Mouse (Mus musculus) liver, embryonic 16.5 days (tissue): ENCODE measurements around the gene Nfib. TPM values are rescaled to one million over a fixed set of nuclear protein-coding genes. Genes with fewer than 3 reads are reported as not detected.

Experiments
- ATAC-seq: fragments of 200-750 bp; cut with Nextera tagmentation; 2 replicates; pipeline ENCODE4 v1.8.0; 2017; ENCODE audit warnings: low read depth, mild to moderate bottlenecking, moderate number of reproducible peaks, moderate library complexity
- H3K27ac ChIP-seq: fragments of 300-500 bp; sonication (generic); 2 replicates; pipeline ENCODE4 v1.5.1; 2014; ENCODE audit warnings: mild to moderate bottlenecking, low read length
- H3K27me3 ChIP-seq: fragments of 300-500 bp; sonication (generic); 2 replicates; pipeline ENCODE4 v1.6.1; 2014; ENCODE audit warnings: low read depth, low read length, mixed read lengths; ENCODE audit not compliant: control insufficient read depth, insufficient read depth
- H3K36me3 ChIP-seq: fragments of 300-500 bp; sonication (generic); 2 replicates; pipeline ENCODE4 v1.6.1; 2014; ENCODE audit warnings: mild to moderate bottlenecking; ENCODE audit not compliant: control insufficient read depth, insufficient read depth
- H3K4me1 ChIP-seq: fragments of 300-500 bp; sonication (generic); 2 replicates; pipeline ENCODE4 v1.6.1; 2014; ENCODE audit warnings: low read depth, low read length, mixed read lengths; ENCODE audit not compliant: control insufficient read depth
- H3K4me2 ChIP-seq: fragments of 300-500 bp; sonication (generic); 2 replicates; pipeline ENCODE4 v1.6.1; 2014; ENCODE audit warnings: low read depth, low read length, mixed read lengths
- H3K4me3 ChIP-seq: fragments of 300-500 bp; sonication (generic); 2 replicates; pipeline ENCODE4 v1.5.1; 2014; ENCODE audit warnings: low read depth, mild to moderate bottlenecking, low read length
- H3K9ac ChIP-seq: fragments of 300-500 bp; sonication (generic); 2 replicates; pipeline ENCODE4 v1.6.1; 2014; ENCODE audit warnings: low read depth, low read length
- H3K9me3 ChIP-seq: fragments of 300-500 bp; sonication (generic); replicated peaks from 2 replicates; pipeline ENCODE4 v1.6.1; 2016; ENCODE audit warnings: low read length; ENCODE audit not compliant: control insufficient read depth
- WGBS: fragments of 180-500 bp; shearing (Covaris S2); extraction: QIAGEN DNeasy Blood & Tissue Kit; methylation state at CpG from one replicate; pipeline ENCODE4 v1.1.7; 2014; ENCODE audit not compliant: insufficient replicate concordance; 5-methylcytosine and 5-hydroxymethylcytosine counted together
- polyA plus RNA-seq: library from polyadenylated mRNA; unstranded; fragments of >200 nt; fragmentation: Nextera tagmentation; extraction: Ambion mirVana; gene quantifications from 2 replicates; pipeline ENCODE4 v1.2.1, GENCODE M21; 2015

Gene Nfib
- polyA plus RNA-seq, 1 experiment from 2014 or later = 5.4 TPM

- Histone ChIP-seq H3K27ac (no peak overlapping the region), H3K4me3 (no peak overlapping the region), H3K4me2 (no peak overlapping the region), H3K9ac (no peak overlapping the region), H3K9me3 (no peaks in the 10 kb centered on the region), H3K36me3 (no peaks in the 10 kb centered on the region), H3K4me1 (peaks cover 4% of the 10 kb centered on the region; the same call in 1 of the 2 replicates), H3K27me3 (no peaks in the 10 kb centered on the region)
- ATAC-seq = no peak; the same call in 1 of the 2 replicates
- WGBS = 40% methylated on average over 2 of the region's 2 CpGs
These were observed 227.8 kb downstream of the Nfib start for GRCm38 (mm10) chr4:82477742-82478141.

GRCm38 (mm10) chr4:82476411-82476810 lies 229.1 kb downstream of the Nfib start:
- no peak overlapping the region for H3K27ac ChIP-seq
- H3K4me1 ChIP-seq = peaks cover 4% of the 10 kb centered on the region; the same call in 1 of the 2 replicates
- H3K4me3 ChIP-seq = no peak overlapping the region
- peak; percentile 60 for ATAC-seq
- H3K36me3 ChIP-seq = no peaks in the 10 kb centered on the region
- 33% methylated on average over 2 of the region's 2 CpGs for WGBS
- no peak overlapping the region for H3K4me2 ChIP-seq
- H3K9me3 ChIP-seq = no peaks in the 10 kb centered on the region
- no peak overlapping the region for H3K9ac ChIP-seq
- no peaks in the 10 kb centered on the region for H3K27me3 ChIP-seq

GRCm38 (mm10) chr4:82474334-82474733 lies 231.2 kb downstream of the Nfib start:
- ATAC-seq = no peak
- no peak overlapping the region for H3K9ac ChIP-seq
- no peaks in the 10 kb centered on the region for H3K9me3 ChIP-seq
- H3K27me3 ChIP-seq = no peaks in the 10 kb centered on the region
- 64% methylated on average over 5 of the region's 5 CpGs for WGBS
- H3K27ac ChIP-seq = no peak overlapping the region
- H3K4me2 ChIP-seq = no peak overlapping the region
- peaks cover 4% of the 10 kb centered on the region; the same call in 1 of the 2 replicates for H3K4me1 ChIP-seq
- no peak overlapping the region for H3K4me3 ChIP-seq
- H3K36me3 ChIP-seq = no peaks in the 10 kb centered on the region

- H3K4me2 ChIP-seq = no peak overlapping the region
- H3K9ac ChIP-seq = no peak overlapping the region
- no peaks in the 10 kb centered on the region for H3K9me3 ChIP-seq
- peaks cover 4% of the 10 kb centered on the region; the same call in 1 of the 2 replicates for H3K4me1 ChIP-seq
- H3K27me3 ChIP-seq = no peaks in the 10 kb centered on the region
- H3K36me3 ChIP-seq = no peaks in the 10 kb centered on the region
- H3K4me3 ChIP-seq = no peak overlapping the region
- ATAC-seq = no peak
- WGBS = 43% methylated on average over 3 of the region's 3 CpGs
- H3K27ac ChIP-seq = no peak overlapping the region
These were observed 234.6 kb downstream of the Nfib start for GRCm38 (mm10) chr4:82470938-82471320.

GRCm38 (mm10) chr4:82470212-82470937 lies 235.2 kb downstream of the Nfib start:
- no peaks in the 10 kb centered on the region for H3K36me3 ChIP-seq
- H3K27me3 ChIP-seq = no peaks in the 10 kb centered on the region
- WGBS = 68% methylated on average over 5 of the region's 5 CpGs
- H3K4me1 ChIP-seq = no peaks in the 10 kb centered on the region; the same call in 1 of the 2 replicates
- no peak overlapping the region for H3K27ac ChIP-seq
- ATAC-seq = no peak
- no peak overlapping the region for H3K9ac ChIP-seq
- H3K4me3 ChIP-seq = no peak overlapping the region
- H3K4me2 ChIP-seq = no peak overlapping the region
- H3K9me3 ChIP-seq = no peaks in the 10 kb centered on the region

GRCm38 (mm10) chr4:82468944-82469343 lies 236.6 kb downstream of the Nfib start:
- peaks cover 2% of the 10 kb centered on the region for H3K4me1 ChIP-seq
- no peaks in the 10 kb centered on the region for H3K9me3 ChIP-seq
- no peak overlapping the region for H3K27ac ChIP-seq
- 49% methylated on average over 3 of the region's 3 CpGs for WGBS
- no peak for ATAC-seq
- H3K4me2 ChIP-seq = no peak overlapping the region
- H3K36me3 ChIP-seq = no peaks in the 10 kb centered on the region
- H3K4me3 ChIP-seq = no peak overlapping the region
- H3K9ac ChIP-seq = no peak overlapping the region
- H3K27me3 ChIP-seq = no peaks in the 10 kb centered on the region

- WGBS = 32% methylated on average over 8 of the region's 8 CpGs
- Histone ChIP-seq H3K27me3 (no peaks in the 10 kb centered on the region), H3K4me2 (no peak overlapping the region), H3K9me3 (no peaks in the 10 kb centered on the region), H3K4me1 (peaks cover 2% of the 10 kb centered on the region), H3K36me3 (no peaks in the 10 kb centered on the region), H3K4me3 (no peak overlapping the region), H3K27ac (no peak overlapping the region), H3K9ac (no peak overlapping the region)
- no peak for ATAC-seq
These were observed 238.8 kb downstream of the Nfib start for GRCm38 (mm10) chr4:82466717-82467116.

- Histone ChIP-seq H3K4me3 (no peak overlapping the region), H3K36me3 (no peaks in the 10 kb centered on the region), H3K27ac (no peak overlapping the region), H3K9me3 (no peaks in the 10 kb centered on the region), H3K9ac (no peak overlapping the region), H3K4me1 (peaks cover 2% of the 10 kb centered on the region), H3K4me2 (no peak overlapping the region), H3K27me3 (no peaks in the 10 kb centered on the region)
- WGBS = 49% methylated on average over 6 of the region's 6 CpGs
- ATAC-seq = no peak
These were observed 239.4 kb downstream of the Nfib start for GRCm38 (mm10) chr4:82466144-82466543.

- ATAC-seq = peak; percentile 72
- H3K9me3 ChIP-seq = no peaks in the 10 kb centered on the region
- no peak overlapping the region for H3K4me2 ChIP-seq
- H3K9ac ChIP-seq = no peak overlapping the region
- WGBS = 56% methylated on average over 8 of the region's 8 CpGs
- no peak overlapping the region for H3K27ac ChIP-seq
- peaks cover 2% of the 10 kb centered on the region for H3K4me1 ChIP-seq
- H3K36me3 ChIP-seq = no peaks in the 10 kb centered on the region
- H3K4me3 ChIP-seq = no peak overlapping the region
- no peaks in the 10 kb centered on the region for H3K27me3 ChIP-seq
These were observed 241.4 kb downstream of the Nfib start for GRCm38 (mm10) chr4:82464051-82464632.
